Mouse (Mus musculus) heart, embryonic 15.5 days (tissue): ENCODE measurements around the gene Slc12a9. TPM values are rescaled to one million over a fixed set of nuclear protein-coding genes. Genes with fewer than 3 reads are reported as not detected.
"Not testable (repeated sequence)": the region's sequence is repeated elsewhere in the genome, so short reads cannot be mapped to it uniquely, and the experiment has no call there.

ENCODE experiments used
- ATAC-seq: fragments of 200-750 bp; cut with Nextera tagmentation; replicated peaks from 2 replicates; pipeline ENCODE4 v1.8.0; 2017; ENCODE audit warnings: low read depth, moderate TSS enrichment; ENCODE audit not compliant: insufficient number of reproducible peaks, insufficient read depth, low FRiP score
- H3K27ac ChIP-seq: fragments of 300-500 bp; sonication (generic); 2 replicates; pipeline ENCODE4 v1.5.1; 2015; ENCODE audit warnings: mild to moderate bottlenecking, inconsistent platforms
- H3K27me3 ChIP-seq: fragments of 300-500 bp; sonication (generic); 2 replicates; pipeline ENCODE4 v1.6.1; 2015; ENCODE audit warnings: inconsistent platforms
- H3K36me3 ChIP-seq: fragments of 300-500 bp; sonication (generic); 2 replicates; pipeline ENCODE4 v1.6.1; 2015; ENCODE audit warnings: mild to moderate bottlenecking, inconsistent platforms
- H3K4me1 ChIP-seq: fragments of 300-500 bp; sonication (generic); replicated peaks from 2 replicates; pipeline ENCODE4 v1.6.1; 2015; ENCODE audit warnings: inconsistent platforms
- H3K4me2 ChIP-seq: fragments of 300-500 bp; sonication (generic); 2 replicates; pipeline ENCODE4 v1.6.1; 2015; ENCODE audit warnings: inconsistent platforms, mild to moderate bottlenecking, moderate library complexity
- H3K4me3 ChIP-seq: fragments of 300-500 bp; sonication (generic); 2 replicates; pipeline ENCODE4 v1.5.1; 2015; ENCODE audit warnings: mild to moderate bottlenecking, inconsistent platforms
- H3K9ac ChIP-seq: fragments of 300-500 bp; sonication (generic); 2 replicates; pipeline ENCODE4 v1.6.1; 2015; ENCODE audit warnings: mild to moderate bottlenecking, inconsistent platforms
- H3K9me3 ChIP-seq: fragments of 300-500 bp; sonication (generic); replicated peaks from 2 replicates; pipeline ENCODE4 v1.6.1; 2016; ENCODE audit warnings: inconsistent platforms
- WGBS: fragments of 180-500 bp; shearing (Covaris S2); methylation state at CpG from one replicate; pipeline ENCODE4 v1.1.7; 2015; ENCODE audit warnings: mixed read lengths; 5-methylcytosine and 5-hydroxymethylcytosine counted together
- microRNA-seq: library from miRNA; unstranded; fragments of <30 nt; microRNA quantifications from one replicate; pipeline ENCODE4, GENCODE M21; 2016
- polyA plus RNA-seq: library from polyadenylated mRNA; unstranded; fragments of >200 nt; fragmentation: Nextera tagmentation; extraction: Ambion mirVana; gene quantifications from 2 replicates; pipeline ENCODE4 v1.2.1, GENCODE M21; 2015

Gene Slc12a9
- polyA plus RNA-seq, 1 experiment from 2014 or later: 6.5 TPM

DNA sequence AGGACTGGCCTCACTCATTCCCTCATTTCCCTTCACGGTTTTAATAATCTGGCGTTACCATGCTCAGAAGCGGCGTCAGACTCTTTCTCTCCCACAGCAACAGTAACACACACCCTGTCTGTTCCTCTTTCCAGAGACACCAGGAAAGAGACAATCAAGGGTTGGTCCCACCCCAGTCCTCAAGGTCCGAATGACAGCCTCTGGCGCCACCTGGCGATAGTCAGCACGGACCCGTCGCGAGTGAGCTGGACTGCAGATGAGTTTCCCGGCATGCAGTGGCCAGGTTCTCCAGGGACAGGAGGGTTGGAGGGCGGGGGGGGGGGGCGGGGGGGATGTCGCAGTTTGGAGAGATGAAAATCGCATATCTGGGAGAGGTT, 46.8 kb downstream of the Slc12a9 start:
- under 1% methylated on average over 14 of the region's 16 CpGs for WGBS
- peak; percentile 40 for ATAC-seq
- H3K4me1 ChIP-seq: peaks cover 38% of the 10 kb centered on the region
- peak overlapping the region; percentile 48 for H3K4me3 ChIP-seq
- H3K9ac ChIP-seq: no peak overlapping the region
- no peak overlapping the region for H3K27ac ChIP-seq
- H3K27me3 ChIP-seq: peaks cover 46% of the 10 kb centered on the region
- no peaks in the 10 kb centered on the region for H3K36me3 ChIP-seq
- H3K4me2 ChIP-seq: peak overlapping the region; percentile 86
- no peaks in the 10 kb centered on the region for H3K9me3 ChIP-seq

DNA sequence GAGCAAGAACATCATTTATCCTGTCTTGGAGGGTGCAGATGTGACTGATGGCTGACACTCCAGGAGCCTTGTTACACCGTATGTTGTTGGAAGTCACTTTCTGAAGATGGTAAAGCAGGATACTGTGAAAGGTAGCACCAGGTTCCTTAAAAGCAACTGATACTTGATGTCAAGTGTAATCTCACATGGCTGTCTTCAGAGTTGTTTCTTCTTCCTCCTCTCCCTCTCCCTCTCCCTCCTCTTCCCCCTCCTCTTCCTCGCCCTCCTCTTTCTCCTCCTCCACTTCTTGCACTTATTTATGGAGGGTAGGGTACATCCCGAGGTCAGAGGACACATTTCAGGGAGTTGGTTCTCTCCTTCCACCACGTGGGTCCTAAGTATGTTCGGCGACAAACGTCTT, 47.4 kb downstream of the Slc12a9 start:
- 45% methylated on average over 7 of the region's 7 CpGs for WGBS
- Histone ChIP-seq H3K4me3 (no peak overlapping the region), H3K27me3 (peaks cover 42% of the 10 kb centered on the region), H3K9ac (no peak overlapping the region), H3K9me3 (no peaks in the 10 kb centered on the region), H3K4me2 (no peak overlapping the region), H3K4me1 (peaks cover 38% of the 10 kb centered on the region), H3K27ac (no peak overlapping the region), H3K36me3 (no peaks in the 10 kb centered on the region)
- ATAC-seq: no peak

DNA sequence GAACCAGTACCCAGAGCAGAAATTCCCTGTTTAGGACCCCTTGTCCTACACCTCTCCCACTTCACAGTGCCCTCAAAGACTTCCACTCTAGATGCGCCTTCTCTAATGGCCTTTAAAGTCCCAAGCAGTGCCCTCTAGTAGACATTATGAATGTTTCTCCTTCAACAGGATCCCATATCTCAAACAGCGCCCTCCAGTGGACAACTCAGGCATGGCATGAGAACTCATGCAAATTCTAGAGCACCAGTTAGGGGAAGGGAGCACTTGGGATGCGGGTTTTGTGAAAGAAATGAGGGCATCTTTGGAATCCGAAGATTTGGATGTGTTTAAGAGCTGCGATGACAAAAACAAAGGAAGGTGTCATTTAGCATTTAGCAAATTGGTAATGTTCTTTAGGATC, 48.4 kb downstream of the Slc12a9 start:
- H3K27me3 ChIP-seq: peaks cover 33% of the 10 kb centered on the region
- no peaks in the 10 kb centered on the region for H3K9me3 ChIP-seq
- no peak for ATAC-seq
- no peak overlapping the region for H3K4me2 ChIP-seq
- no peak overlapping the region for H3K27ac ChIP-seq
- H3K9ac ChIP-seq: no peak overlapping the region
- peaks cover 33% of the 10 kb centered on the region for H3K4me1 ChIP-seq
- no peaks in the 10 kb centered on the region for H3K36me3 ChIP-seq
- WGBS: 53% methylated on average over 5 of the region's 5 CpGs
- no peak overlapping the region for H3K4me3 ChIP-seq

DNA sequence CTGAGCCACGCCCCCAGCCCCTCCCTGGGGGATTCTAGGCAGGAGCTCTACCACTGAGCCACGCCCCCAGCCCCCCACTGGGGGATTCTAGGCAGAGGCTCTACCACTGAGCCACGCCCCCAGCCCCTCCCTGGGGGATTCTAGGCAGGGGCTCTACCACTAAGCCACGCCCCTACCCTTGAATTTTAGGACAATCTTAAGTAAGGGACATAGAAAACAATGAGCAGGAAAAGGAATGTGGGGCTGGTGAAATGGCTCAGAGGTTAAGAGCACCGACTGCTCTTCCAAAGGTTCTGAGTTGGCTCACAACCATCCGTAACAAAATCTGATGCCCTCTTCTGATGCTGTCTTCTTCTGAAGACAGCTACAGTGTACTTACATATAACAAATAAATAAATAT, 49.0 kb downstream of the Slc12a9 start:
- H3K27me3 ChIP-seq: peaks cover 26% of the 10 kb centered on the region

DNA sequence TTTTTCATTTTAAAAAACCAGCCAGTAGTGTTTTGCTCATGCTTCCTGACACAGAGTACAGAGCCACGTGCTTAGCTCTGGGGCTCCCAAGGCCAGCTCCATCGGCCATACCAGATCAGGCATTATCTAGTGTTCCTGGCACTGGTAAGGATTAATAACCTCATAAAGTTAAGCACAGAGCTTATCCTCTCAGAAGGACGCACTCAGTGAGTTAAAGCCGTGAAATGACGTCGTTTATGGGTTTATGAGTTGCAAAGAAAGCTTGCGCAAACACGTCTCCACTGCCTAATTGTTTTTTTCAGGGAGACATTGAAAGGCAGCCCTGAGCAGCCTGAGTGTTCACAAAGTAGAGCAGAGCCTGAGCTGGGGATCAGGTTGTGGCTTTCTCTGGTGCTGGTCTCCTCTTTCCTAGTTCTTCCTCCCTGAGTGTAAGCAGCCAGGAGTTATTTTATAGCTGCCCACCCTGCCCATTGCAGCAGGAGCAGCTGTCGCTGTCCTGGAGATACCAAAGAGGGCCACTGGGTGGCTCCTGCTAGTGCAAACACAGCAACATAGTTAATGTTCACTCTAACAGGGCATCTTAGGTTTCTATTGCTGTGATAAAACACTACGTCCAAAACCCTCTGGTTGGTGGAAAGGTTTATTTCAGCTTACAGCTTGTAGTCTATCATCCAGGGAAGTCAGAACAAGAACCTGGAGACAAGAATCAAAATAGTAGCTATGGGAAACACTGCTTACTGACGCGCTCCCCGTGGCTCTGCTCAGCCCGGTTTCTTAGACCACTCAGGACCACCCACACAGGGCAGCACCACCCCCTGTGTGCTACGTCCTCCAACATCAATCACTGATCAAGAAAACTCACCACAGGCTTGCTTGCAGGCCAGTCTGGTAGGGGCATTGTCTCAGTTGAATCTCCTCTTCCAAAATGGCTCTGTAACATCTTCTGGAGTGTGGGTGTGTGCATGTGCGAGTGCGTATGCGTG, 55.7 kb downstream of the Slc12a9 start:
- H3K4me1 ChIP-seq: no peaks in the 10 kb centered on the region
- H3K9ac ChIP-seq: no peak overlapping the region
- H3K4me2 ChIP-seq: no peak overlapping the region
- H3K9me3 ChIP-seq: no peaks in the 10 kb centered on the region
- H3K27ac ChIP-seq: no peak overlapping the region
- ATAC-seq: no peak
- WGBS: 55% methylated on average over 18 of the region's 18 CpGs
- H3K27me3 ChIP-seq: no peaks in the 10 kb centered on the region
- H3K4me3 ChIP-seq: no peak overlapping the region
- H3K36me3 ChIP-seq: no peaks in the 10 kb centered on the region

More for the DNA sequence above, 49.0 kb downstream of the Slc12a9 start:
- not testable (repeated sequence) for H3K4me2 ChIP-seq, H3K27ac ChIP-seq, H3K36me3 ChIP-seq, ATAC-seq, H3K9ac ChIP-seq, H3K9me3 ChIP-seq, H3K4me3 ChIP-seq
- 83% methylated on average over 5 of the region's 6 CpGs for WGBS
- peaks cover 27% of the 10 kb centered on the region for H3K4me1 ChIP-seq

DNA sequence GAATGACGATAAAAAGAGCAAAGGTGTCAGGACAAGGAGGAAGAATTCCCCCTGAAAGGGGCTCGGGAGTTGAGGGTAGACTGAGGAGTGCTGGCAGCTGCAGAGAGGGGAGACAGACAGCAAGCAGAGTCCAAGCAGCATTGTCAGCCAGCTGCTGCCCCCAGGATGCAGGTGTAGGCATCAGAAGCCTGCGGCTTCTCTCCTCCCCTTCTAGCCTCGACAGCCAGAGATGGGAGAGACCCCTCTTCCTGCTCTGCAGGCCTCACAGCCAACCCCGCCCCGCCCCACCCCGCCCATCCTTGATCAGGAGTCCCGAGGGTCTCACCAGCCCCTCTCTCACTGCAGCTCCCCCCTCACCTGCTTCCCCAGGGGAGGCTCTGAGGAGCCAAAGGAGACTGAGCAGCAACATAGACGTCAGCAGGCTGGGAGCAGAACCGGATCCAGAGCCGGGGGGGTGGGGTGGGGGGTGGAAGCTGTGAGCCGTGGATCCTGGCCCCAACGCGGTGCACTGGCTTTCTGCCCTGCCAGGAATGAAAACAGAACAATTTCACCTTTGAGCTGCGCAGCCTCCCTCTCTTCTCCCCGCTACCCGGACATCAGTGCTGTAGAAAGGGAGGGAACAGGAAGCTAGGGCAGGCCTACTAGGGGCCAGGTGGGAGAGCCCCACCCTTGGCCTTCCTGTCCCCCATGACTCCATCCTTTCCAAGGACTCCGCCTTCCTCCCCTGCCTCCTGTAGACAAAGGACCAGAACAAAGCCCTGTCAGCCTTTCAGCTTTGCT, 65.1 kb downstream of the Slc12a9 start:
- no peak overlapping the region for H3K27ac ChIP-seq
- 0 out of 2 replicates have a peak, but pooled peaks have one; percentile 50 for ATAC-seq
- H3K4me3 ChIP-seq: 0 out of 2 replicates have a peak overlapping the region, but pooled peaks have one; percentile 8

DNA sequence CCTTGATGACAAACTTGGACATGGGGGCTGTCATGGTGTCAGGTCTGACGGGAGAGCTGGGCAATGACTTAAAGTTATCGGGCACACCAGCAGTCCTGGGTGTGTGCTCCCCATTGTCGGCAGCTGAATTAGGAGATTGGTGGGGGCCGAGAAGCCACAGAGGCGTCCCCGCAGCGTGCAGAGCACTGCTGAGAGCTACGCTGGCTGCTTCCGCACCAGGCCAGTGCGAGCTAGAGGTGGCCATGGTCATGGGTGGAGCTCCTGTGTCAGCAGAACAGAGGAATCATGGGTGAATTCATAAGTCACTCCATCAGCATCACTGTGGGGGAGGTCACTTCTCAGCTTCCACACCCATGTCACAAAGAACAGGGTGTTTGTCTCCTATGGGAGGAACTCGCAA, 68.6 kb downstream of the Slc12a9 start:
- H3K27me3 ChIP-seq: peaks cover 3% of the 10 kb centered on the region; the same call in 1 of the 2 replicates
- H3K36me3 ChIP-seq: no peaks in the 10 kb centered on the region
- H3K9me3 ChIP-seq: no peaks in the 10 kb centered on the region
- 0 out of 2 replicates have a peak, but pooled peaks cover 3% of the 10 kb centered on the region for H3K4me1 ChIP-seq
- H3K4me2 ChIP-seq: no peak overlapping the region
- 84% methylated on average over 11 of the region's 11 CpGs for WGBS
- no peak overlapping the region for H3K9ac ChIP-seq
- no peak overlapping the region for H3K27ac ChIP-seq
- ATAC-seq: no peak
- H3K4me3 ChIP-seq: no peak overlapping the region

More for the DNA sequence above, 65.1 kb downstream of the Slc12a9 start:
- Histone ChIP-seq H3K4me2 (peak overlapping the region; percentile 42), H3K36me3 (no peaks in the 10 kb centered on the region), H3K27me3 (peaks cover 3% of the 10 kb centered on the region; the same call in 1 of the 2 replicates), H3K9me3 (no peaks in the 10 kb centered on the region), H3K9ac (no peak overlapping the region), H3K4me1 (0 out of 2 replicates have a peak, but pooled peaks cover 3% of the 10 kb centered on the region)
- WGBS: 23% methylated on average over 16 of the region's 18 CpGs

Small RNA genes within 50 kb of the gene (microRNA-seq; reads per million reads assigned to microRNA genes)
- gene Mir7036: 0.63 reads per million
- not detected for gene Mir8116

Other genes with a start within 250 kb of the Slc12a9 start
- 6.5 and 9.4 TPM in 2 replicates for gene Trim56, start 217.4 kb downstream of the Slc12a9 start, polyA plus RNA-seq
- not detected in 2 replicates for gene Muc3, start 184.3 kb downstream of the Slc12a9 start, polyA plus RNA-seq
- gene Muc3a, start 121.2 kb downstream of the Slc12a9 start, polyA plus RNA-seq: 0.15 and 0.25 TPM in 2 replicates
- 8.1 and 15.8 TPM in 2 replicates for gene Ache, start 46.1 kb downstream of the Slc12a9 start, polyA plus RNA-seq
- gene Ufsp1, start 39.0 kb downstream of the Slc12a9 start, polyA plus RNA-seq: 6.1 and 11.2 TPM in 2 replicates
- 70.5 and 95.7 TPM in 2 replicates for gene Srrt, start 25.9 kb downstream of the Slc12a9 start, polyA plus RNA-seq
- gene Trip6, start 19.2 kb downstream of the Slc12a9 start, polyA plus RNA-seq: 37.7 and 53.3 TPM in 2 replicates
- gene Ephb4, start 16.5 kb upstream of the Slc12a9 start, polyA plus RNA-seq: 32.9 and 42.9 TPM in 2 replicates
- gene Zan, start 143.5 kb upstream of the Slc12a9 start, polyA plus RNA-seq: 0.05 and 0.11 TPM in 2 replicates
- gene Pop7, start 168.9 kb upstream of the Slc12a9 start, polyA plus RNA-seq: 37.4 and 38.6 TPM in 2 replicates
- 8.9 and 10.4 TPM in 2 replicates for gene Gigyf1, start 185.0 kb upstream of the Slc12a9 start, polyA plus RNA-seq
- not detected in 2 replicates for gene Epo, start 199.6 kb upstream of the Slc12a9 start, polyA plus RNA-seq
- gene Gnb2, start 199.9 kb upstream of the Slc12a9 start, polyA plus RNA-seq: 244 and 306 TPM in 2 replicates
- gene Actl6b, start 219.9 kb upstream of the Slc12a9 start, polyA plus RNA-seq: 0.13 and 2.1 TPM in 2 replicates
- 0.31 and 1.3 TPM in 2 replicates for gene Tfr2, start 236.2 kb upstream of the Slc12a9 start, polyA plus RNA-seq